Mouse (Mus musculus) MEL (cell line): Measurements from ENCODE around the gene Grsf1. TPM values are rescaled to one million over a fixed set of nuclear protein-coding genes. Genes with fewer than 3 reads are reported as not detected.

Experiments used
- DNase-seq: peaks from one replicate; pipeline ENCODE4 v3.0.0; 2011; ENCODE audit warnings: low read depth, low spot score
- H3K27ac ChIP-seq: 2 replicates; pipeline ENCODE4 v1.5.1; 2012; ENCODE audit warnings: low read depth, mild to moderate bottlenecking, control low read depth, low read length, moderate library complexity; ENCODE audit not compliant: control insufficient read depth
- H3K27me3 ChIP-seq, 2 experiments: fragments of 150-350 bp in 1 of 2; sonication (generic) in 1 of 2; 2 replicates each; pipeline ENCODE4 v1.6.1; 2012; ENCODE audit warnings: low read length in 2 of 2, mild to moderate bottlenecking in 2 of 2, improper control_type of control experiment in 1 of 2, moderate library complexity in 1 of 2; ENCODE audit not compliant: insufficient read depth in 2 of 2, control insufficient read depth in 1 of 2
- H3K36me3 ChIP-seq, 2 experiments: 2 replicates each; pipeline ENCODE4 v1.6.1; 2012 to 2014; ENCODE audit warnings: low read length in 2 of 2, improper control_type of control experiment in 1 of 2, inconsistent platforms in 1 of 2, mild to moderate bottlenecking in 1 of 2; ENCODE audit not compliant: insufficient read depth in 2 of 2, control insufficient read depth in 1 of 2
- H3K4me1 ChIP-seq, 2 experiments: fragments of 150-350 bp in 1 of 2; sonication (generic) in 1 of 2; 2 replicates each; pipeline ENCODE4 v1.6.1; 2012; ENCODE audit warnings: low read length in 2 of 2, improper control_type of control experiment in 1 of 2, mild to moderate bottlenecking in 1 of 2; ENCODE audit not compliant: insufficient read depth in 2 of 2, control insufficient read depth in 1 of 2
- H3K4me3 ChIP-seq, 2 experiments: fragments of 150-350 bp in 1 of 2; sonication (generic) in 1 of 2; 2 replicates each; pipeline ENCODE4 v1.5.1; 2012; ENCODE audit warnings: low read depth in 2 of 2, low read length in 2 of 2, mild to moderate bottlenecking in 2 of 2, moderate library complexity in 2 of 2, control low read depth in 1 of 2, improper control_type of control experiment in 1 of 2; ENCODE audit not compliant: control insufficient read depth in 1 of 2, insufficient read depth in 1 of 2
- H3K79me2 ChIP-seq: 2 replicates; pipeline ENCODE4 v1.6.1; 2012; ENCODE audit warnings: mild to moderate bottlenecking, low read length, moderate library complexity; ENCODE audit not compliant: control insufficient read depth, poor library complexity, insufficient read depth
- H3K9ac ChIP-seq: 2 replicates; pipeline ENCODE4 v1.6.1; 2012; ENCODE audit warnings: low read depth, mild to moderate bottlenecking, control low read depth, low read length, moderate library complexity; ENCODE audit not compliant: control insufficient read depth, poor library complexity, severe bottlenecking
- H3K9me3 ChIP-seq: fragments of 150-350 bp; sonication (generic); replicated peaks from 2 replicates; pipeline ENCODE4 v1.6.1; 2012; ENCODE audit warnings: mild to moderate bottlenecking, low read length, improper control_type of control experiment, moderate library complexity; ENCODE audit not compliant: insufficient read depth
- BHLHE40 ChIP-seq: IDR thresholded peaks from 2 replicates; pipeline ENCODE4 v1.6.1; 2012; ENCODE audit warnings: low read depth, mild to moderate bottlenecking, inconsistent platforms, low read length, improper control_type of control experiment, borderline replicate concordance
- CHD2 ChIP-seq: IDR thresholded peaks from 2 replicates; pipeline ENCODE4 v1.6.1; 2011; ENCODE audit warnings: low read length, improper control_type of control experiment
- CTCF ChIP-seq, 3 experiments: IDR thresholded peaks in 2 of 3; conservative IDR thresholded peaks in 1 of 3; 2 replicates each; pipeline ENCODE4 v1.5.1; 2011 to 2012; ENCODE audit warnings: low read length in 3 of 3, low read depth in 2 of 3, mild to moderate bottlenecking in 2 of 3, improper control_type of control experiment in 1 of 3, inconsistent platforms in 1 of 3, mixed read lengths in 1 of 3, moderate library complexity in 1 of 3; ENCODE audit not compliant: control insufficient read depth in 1 of 3, insufficient read depth in 1 of 3, poor library complexity in 1 of 3, severe bottlenecking in 1 of 3
- ELF1 ChIP-seq: IDR thresholded peaks from 2 replicates; pipeline ENCODE4 v1.6.1; 2014; ENCODE audit warnings: low read depth, mild to moderate bottlenecking, inconsistent platforms, low read length, improper control_type of control experiment, moderate library complexity
- ETS1 ChIP-seq: IDR thresholded peaks from 2 replicates; pipeline ENCODE4 v1.6.1; 2012; ENCODE audit warnings: low read depth, mild to moderate bottlenecking, inconsistent platforms, low read length, improper control_type of control experiment, moderate library complexity
- GATA1 ChIP-seq: IDR thresholded peaks from 2 replicates; pipeline ENCODE4 v1.6.1; 2011; ENCODE audit warnings: low read depth, low read length, improper control_type of control experiment
- HCFC1 ChIP-seq: IDR thresholded peaks from 2 replicates; pipeline ENCODE4 v1.6.1; 2012; ENCODE audit warnings: low read depth, mild to moderate bottlenecking, inconsistent platforms, low read length, improper control_type of control experiment, moderate library complexity
- JUND ChIP-seq: IDR thresholded peaks from 2 replicates; pipeline ENCODE4 v1.6.1; 2011; ENCODE audit warnings: low read depth, mild to moderate bottlenecking, improper control_type of control experiment, low read length
- KAT2A ChIP-seq: conservative IDR thresholded peaks from 2 replicates; pipeline ENCODE4 v1.6.1; 2012; ENCODE audit warnings: low read depth, low read length, improper control_type of control experiment, inconsistent platforms
- MAX ChIP-seq: IDR thresholded peaks from 2 replicates; pipeline ENCODE4 v1.6.1; 2011; ENCODE audit warnings: low read length, improper control_type of control experiment
- MAZ ChIP-seq: IDR thresholded peaks from 2 replicates; pipeline ENCODE4 v1.6.1; 2012; ENCODE audit warnings: low read depth, mild to moderate bottlenecking, inconsistent platforms, low read length, improper control_type of control experiment
- MXI1 ChIP-seq: IDR thresholded peaks from 2 replicates; pipeline ENCODE4 v1.6.1; 2011; ENCODE audit warnings: mild to moderate bottlenecking, low read depth, low read length, improper control_type of control experiment
- MYB ChIP-seq: IDR thresholded peaks from 2 replicates; pipeline ENCODE4 v1.6.1; 2011; ENCODE audit warnings: mild to moderate bottlenecking, low read depth, low read length, improper control_type of control experiment
- MYC ChIP-seq: IDR thresholded peaks from 2 replicates; pipeline ENCODE4 v1.6.1; 2011; ENCODE audit warnings: low read depth, mild to moderate bottlenecking, low read length, improper control_type of control experiment, moderate library complexity
- POLR2A ChIP-seq, 2 experiments: IDR thresholded peaks; 2 replicates each; pipeline ENCODE4 v1.6.1; 2011 to 2012; ENCODE audit warnings: low read length in 2 of 2, mild to moderate bottlenecking in 2 of 2, control low read depth in 1 of 2, improper control_type of control experiment in 1 of 2, low read depth in 1 of 2, moderate library complexity in 1 of 2; ENCODE audit not compliant: control insufficient read depth in 1 of 2, insufficient read depth in 1 of 2, poor library complexity in 1 of 2
- POLR2AphosphoS2 ChIP-seq: IDR thresholded peaks from 2 replicates; pipeline ENCODE4 v1.6.1; 2011; ENCODE audit warnings: low read length, improper control_type of control experiment
- POLR2AphosphoS5 ChIP-seq: IDR thresholded peaks from 2 replicates; pipeline ENCODE4 v1.6.1; 2012; ENCODE audit warnings: low read depth, borderline replicate concordance, mild to moderate bottlenecking, inconsistent platforms, low read length, moderate library complexity, mixed read lengths
- RAD21 ChIP-seq: IDR thresholded peaks from 2 replicates; pipeline ENCODE4 v1.6.1; 2011; ENCODE audit warnings: mild to moderate bottlenecking, low read depth, low read length, improper control_type of control experiment
- RCOR1 ChIP-seq: IDR thresholded peaks from 2 replicates; pipeline ENCODE4 v1.6.1; 2012; ENCODE audit warnings: low read depth, mild to moderate bottlenecking, inconsistent platforms, low read length, improper control_type of control experiment
- SIN3A ChIP-seq: IDR thresholded peaks from 2 replicates; pipeline ENCODE4 v1.6.1; 2012; ENCODE audit warnings: low read length, improper control_type of control experiment, inconsistent platforms
- SMC3 ChIP-seq: IDR thresholded peaks from 2 replicates; pipeline ENCODE4 v1.6.1; 2011; ENCODE audit warnings: low read depth, low read length, improper control_type of control experiment
- TBP ChIP-seq: IDR thresholded peaks from 2 replicates; pipeline ENCODE4 v1.8.0; 2011; ENCODE audit warnings: low read depth, low read length, improper control_type of control experiment
- UBTF ChIP-seq: IDR thresholded peaks from 2 replicates; pipeline ENCODE4 v1.6.1; 2012; ENCODE audit warnings: low read depth, mild to moderate bottlenecking, inconsistent platforms, low read length, improper control_type of control experiment, moderate library complexity, borderline replicate concordance; ENCODE audit not compliant: insufficient read depth
- USF1 ChIP-seq: IDR thresholded peaks from 2 replicates; pipeline ENCODE4 v1.6.1; 2014; ENCODE audit warnings: low read depth, mild to moderate bottlenecking, inconsistent platforms, low read length, improper control_type of control experiment, moderate library complexity
- USF2 ChIP-seq, 2 experiments: IDR thresholded peaks; 2 replicates each; pipeline ENCODE4 v1.6.1; 2011 to 2012; ENCODE audit warnings: improper control_type of control experiment in 2 of 2, low read length in 2 of 2, borderline replicate concordance in 1 of 2, inconsistent platforms in 1 of 2, low read depth in 1 of 2, mild to moderate bottlenecking in 1 of 2; ENCODE audit not compliant: insufficient read depth in 1 of 2
- ZKSCAN1 ChIP-seq: IDR thresholded peaks from 2 replicates; pipeline ENCODE4 v1.6.1; 2012; ENCODE audit warnings: low read depth, mild to moderate bottlenecking, inconsistent platforms, low read length, improper control_type of control experiment, moderate library complexity
- ZMIZ1 ChIP-seq: IDR thresholded peaks from 2 replicates; pipeline ENCODE4 v1.6.1; 2012; ENCODE audit warnings: low read depth, mild to moderate bottlenecking, inconsistent platforms, low read length, improper control_type of control experiment, moderate library complexity
- ZNF384 ChIP-seq: IDR thresholded peaks from 2 replicates; pipeline ENCODE4 v1.6.1; 2012; ENCODE audit warnings: low read depth, mild to moderate bottlenecking, inconsistent platforms, low read length, improper control_type of control experiment
- polyA plus RNA-seq, 2 experiments: library from polyadenylated mRNA; stranded (reverse) in 1 of 2; unstranded in 1 of 2; fragments of >175 nt in 1 of 2; fragments of >200 nt in 1 of 2; gene quantifications; 2 replicates each; pipeline versions ENCODE4 v1.2.1 to v1.2.4; 2012; ENCODE audit warnings: low replicate concordance in 2 of 2, low read depth in 1 of 2; ENCODE audit not compliant: insufficient read length in 2 of 2, insufficient read depth in 1 of 2, missing spikeins in 1 of 2
- total RNA-seq: library from RNA; depleted of rRNA; stranded (reverse); fragments of 300-350 nt; gene quantifications from 2 replicates; pipeline ENCODE4 v1.2.3, GENCODE M21; 2012

Grsf1 gene
- total and polyA plus RNA-seq, 3 experiments, result 49.4 to 62.8 TPM; not detected in 1

- Histone ChIP-seq H3K36me3 (peaks cover 0 to 34% of the 10 kb centered on the region in 2 experiments; a peak in 2 of 4 replicates), H3K79me2 (peaks cover 35% of the 10 kb centered on the region), H3K4me3 (peak overlapping the region; percentile 76 to 97), H3K27ac (peak overlapping the region; percentile 73), H3K4me1 (peaks cover 14 to 22% of the 10 kb centered on the region in 2 experiments), H3K9ac (peak overlapping the region; percentile 99), H3K27me3 (no peaks in the 10 kb centered on the region), H3K9me3 (no peaks in the 10 kb centered on the region)
- no peak for DNase-seq
- no peak for TF ChIP-seq BHLHE40
- no peak for TF ChIP-seq ZNF384
- 0 out of 2 replicates have a peak, but pooled peaks have one; percentile 78 for TF ChIP-seq UBTF
- TF ChIP-seq SMC3, result no peak
- no peak for TF ChIP-seq ZKSCAN1
- TF ChIP-seq JUND, result no peak
Measured at GRCm38 (mm10) chr5:88721003-88721475, 45.1 kb upstream of the Grsf1 start.

- Histone ChIP-seq H3K4me1 (peaks cover 10 to 19% of the 10 kb centered on the region in 2 experiments), H3K9ac (peak within 1 kb of the TSS; percentile 99), H3K9me3 (no peaks in the 10 kb centered on the region), H3K4me3 (peak within 1 kb of the TSS; percentile 76 to 97), H3K27me3 (no peaks in the 10 kb centered on the region), H3K27ac (peak within 1 kb of the TSS; percentile 89), H3K36me3 (peaks cover 0 to 27% of the 10 kb centered on the region in 2 experiments; a peak in 2 of 4 replicates), H3K79me2 (peaks cover 30% of the 10 kb centered on the region)
- DNase-seq, result peak; percentile 95
- TF ChIP-seq TBP, result peak; percentile 85
- peak in 1 of 2 experiments; percentile 19; a peak in 2 of 4 replicates for TF ChIP-seq USF2 (IDR thresholded peaks at IDR 0.05; ENCODE audit: borderline replicate concordance in 1 of 2, insufficient read depth in 1 of 2, low read depth in 1 of 2, low read length in 2 of 2)
- peak; percentile 76 for TF ChIP-seq ZNF384
- no peak for TF ChIP-seq GATA1
- TF ChIP-seq POLR2AphosphoS2, result peak; percentile 57
- TF ChIP-seq MYB, result no peak
- no peak for TF ChIP-seq CTCF (IDR thresholded peaks at IDR 0.05 in 2 of 3, conservative IDR thresholded peaks at IDR 0.05 in 1 of 3; ENCODE audit: control insufficient read depth in 1 of 3, insufficient read depth in 1 of 3, low read depth in 2 of 3, low read length in 3 of 3, poor library complexity in 1 of 3, severe bottlenecking in 1 of 3)
- no peak for TF ChIP-seq SMC3
- TF ChIP-seq ZMIZ1, result no peak
- peak; percentile 66 to 92 for TF ChIP-seq POLR2A (IDR thresholded peaks at IDR 0.05; ENCODE audit: control insufficient read depth in 1 of 2, insufficient read depth in 1 of 2, low read depth in 1 of 2, low read length in 2 of 2, poor library complexity in 1 of 2)
- TF ChIP-seq ZKSCAN1, result no peak
- peak; percentile 75 for TF ChIP-seq MXI1
- TF ChIP-seq SIN3A, result no peak
- 0 out of 2 replicates have a peak, but pooled peaks have one; percentile 36 for TF ChIP-seq MAZ
- TF ChIP-seq KAT2A, result no peak
- TF ChIP-seq HCFC1, result peak; percentile 78
- TF ChIP-seq ELF1, result peak; percentile 75
- TF ChIP-seq USF1, result peak; percentile 93
- peak; percentile 82; the same call in 1 of the 2 replicates for TF ChIP-seq MAX
- TF ChIP-seq ETS1, result peak; percentile 23; the same call in 1 of the 2 replicates
- no peak for TF ChIP-seq RAD21
- no peak for TF ChIP-seq RCOR1
- no peak for TF ChIP-seq MYC
- TF ChIP-seq CHD2, result peak; percentile 93
- no peak; the same call in 1 of the 2 replicates for TF ChIP-seq UBTF
- 0 out of 2 replicates have a peak, but pooled peaks have one; percentile 27 for TF ChIP-seq POLR2AphosphoS5
- peak; percentile 70; the same call in 1 of the 2 replicates for TF ChIP-seq BHLHE40
Measured at GRCm38 (mm10) chr5:88720116-88721002, 44.4 kb upstream of the Grsf1 start, which contains the start of gene Mob1b. TSS of gene Mob1b (plus strand) at chr5:88720855.
